Mouse (Mus musculus) stomach, embryonic 16.5 days (tissue): ENCODE data around the gene E130116L18Rik. TPM values are rescaled to one million over a fixed set of nuclear protein-coding genes. Genes with fewer than 3 reads are reported as not detected.

ENCODE experiments used
- ATAC-seq: fragments of 200-750 bp; cut with Nextera tagmentation; 2 replicates; pipeline ENCODE4 v1.8.0; 2017; ENCODE audit warnings: moderate number of reproducible peaks, moderate TSS enrichment; ENCODE audit not compliant: insufficient read depth, low FRiP score
- H3K27ac ChIP-seq: fragments of 300-500 bp; sonication (generic); 2 replicates; pipeline ENCODE4 v1.5.1; 2014; ENCODE audit warnings: low read length
- H3K27me3 ChIP-seq: fragments of 300-500 bp; sonication (generic); 2 replicates; pipeline ENCODE4 v1.6.1; 2014; ENCODE audit warnings: low read length, control low read depth, mixed read lengths; ENCODE audit not compliant: control insufficient read depth, insufficient read depth
- H3K36me3 ChIP-seq: fragments of 300-500 bp; sonication (generic); 2 replicates; pipeline ENCODE4 v1.6.1; 2014; ENCODE audit warnings: low read length; ENCODE audit not compliant: control insufficient read depth, insufficient read depth
- H3K4me1 ChIP-seq: fragments of 300-500 bp; sonication (generic); 2 replicates; pipeline ENCODE4 v1.6.1; 2014; ENCODE audit warnings: low read length, control low read depth, mixed read lengths; ENCODE audit not compliant: control insufficient read depth, insufficient read depth
- H3K4me2 ChIP-seq: fragments of 300-500 bp; sonication (generic); 2 replicates; pipeline ENCODE4 v1.6.1; 2014; ENCODE audit warnings: low read depth, low read length, mixed read lengths
- H3K4me3 ChIP-seq: fragments of 300-500 bp; sonication (generic); replicated peaks from 2 replicates; pipeline ENCODE4 v1.5.1; 2014; ENCODE audit warnings: mild to moderate bottlenecking, low read length
- H3K9ac ChIP-seq: fragments of 300-500 bp; sonication (generic); 2 replicates; pipeline ENCODE4 v1.6.1; 2014; ENCODE audit warnings: low read length
- H3K9me3 ChIP-seq: fragments of 300-500 bp; sonication (generic); replicated peaks from 2 replicates; pipeline ENCODE4 v1.6.1; 2016; ENCODE audit warnings: low read length, control low read depth; ENCODE audit not compliant: control insufficient read depth
- WGBS: fragments of 180-500 bp; shearing (Covaris S2); extraction: QIAGEN DNeasy Blood & Tissue Kit; methylation state at CpG from one replicate; pipeline ENCODE4 v1.1.7; 2014; 5-methylcytosine and 5-hydroxymethylcytosine counted together
- polyA plus RNA-seq: library from polyadenylated mRNA; unstranded; fragments of >200 nt; fragmentation: Nextera tagmentation; extraction: Ambion mirVana; gene quantifications from 2 replicates; pipeline ENCODE4 v1.2.1, GENCODE M21; 2015

The E130116L18Rik gene
- polyA plus RNA-seq, result not detected in 2 replicates

GRCm38 (mm10) chr5:25222752-25223702 is at the start of gene E130116L18Rik:
Gene E130116L18Rik (minus strand): TSS chr5:25223153.
- peak within 1 kb of the TSS; percentile 90 for H3K27ac ChIP-seq
- no peaks in the 10 kb centered on the region for H3K9me3 ChIP-seq
- H3K27me3 ChIP-seq, result no peaks in the 10 kb centered on the region
- peak within 1 kb of the TSS; percentile 94 for H3K9ac ChIP-seq
- peak within 1 kb of the TSS; percentile 69 for H3K4me3 ChIP-seq
- peaks cover 3% of the 10 kb centered on the region; the same call in 1 of the 2 replicates for H3K36me3 ChIP-seq
- 2% methylated on average over 72 of the region's 72 CpGs for WGBS
- peaks cover 5% of the 10 kb centered on the region; the same call in 1 of the 2 replicates for H3K4me1 ChIP-seq
- ATAC-seq, result peak; percentile 95
- H3K4me2 ChIP-seq, result peak within 1 kb of the TSS; percentile 66

- Histone ChIP-seq H3K4me2 (no peak overlapping the region), H3K9me3 (no peaks in the 10 kb centered on the region), H3K9ac (no peak overlapping the region), H3K4me3 (no peak overlapping the region), H3K4me1 (no peaks in the 10 kb centered on the region), H3K36me3 (peaks cover 15% of the 10 kb centered on the region), H3K27ac (no peak overlapping the region), H3K27me3 (no peaks in the 10 kb centered on the region)
- no peak for ATAC-seq
- WGBS, result 89% methylated on average over 4 of the region's 4 CpGs
Measured at GRCm38 (mm10) chr5:25268258-25268888, 45.4 kb upstream of the E130116L18Rik start.

GRCm38 (mm10) chr5:25262266-25262665 is 39.3 kb upstream of the E130116L18Rik start:
- Histone ChIP-seq H3K4me1 (no peaks in the 10 kb centered on the region), H3K9me3 (no peaks in the 10 kb centered on the region), H3K36me3 (peaks cover 20% of the 10 kb centered on the region), H3K27me3 (no peaks in the 10 kb centered on the region), H3K9ac (no peak overlapping the region), H3K4me2 (no peak overlapping the region), H3K4me3 (no peak overlapping the region), H3K27ac (no peak overlapping the region)
- WGBS, result 77% methylated on average over 7 of the region's 7 CpGs
- ATAC-seq, result no peak

- no peak overlapping the region for H3K27ac ChIP-seq
- H3K4me2 ChIP-seq, result no peak overlapping the region
- 80% methylated on average over 6 of the region's 6 CpGs for WGBS
- H3K27me3 ChIP-seq, result no peaks in the 10 kb centered on the region
- no peak overlapping the region for H3K4me3 ChIP-seq
- no peak overlapping the region for H3K9ac ChIP-seq
- no peaks in the 10 kb centered on the region for H3K9me3 ChIP-seq
- H3K4me1 ChIP-seq, result no peaks in the 10 kb centered on the region
- H3K36me3 ChIP-seq, result peaks cover 20% of the 10 kb centered on the region
- no peak for ATAC-seq
Measured at GRCm38 (mm10) chr5:25261452-25261851, 38.5 kb upstream of the E130116L18Rik start.

- H3K36me3 ChIP-seq, result peaks cover 18% of the 10 kb centered on the region
- H3K9me3 ChIP-seq, result no peaks in the 10 kb centered on the region
- H3K9ac ChIP-seq, result no peak overlapping the region
Measured at GRCm38 (mm10) chr5:25256686-25257085, 33.7 kb upstream of the E130116L18Rik start.

GRCm38 (mm10) chr5:25254491-25254890 is 31.5 kb upstream of the E130116L18Rik start:
- peaks cover 30% of the 10 kb centered on the region for H3K36me3 ChIP-seq
- H3K4me3 ChIP-seq, result no peak overlapping the region
- H3K9me3 ChIP-seq, result no peaks in the 10 kb centered on the region
- no peak overlapping the region for H3K27ac ChIP-seq
- ATAC-seq, result no peak
- H3K9ac ChIP-seq, result no peak overlapping the region
- 91% methylated on average over 4 of the region's 4 CpGs for WGBS
- H3K4me2 ChIP-seq, result no peak overlapping the region
- no peaks in the 10 kb centered on the region for H3K4me1 ChIP-seq
- H3K27me3 ChIP-seq, result no peaks in the 10 kb centered on the region

More at GRCm38 (mm10) chr5:25256686-25257085, 33.7 kb upstream of the E130116L18Rik start:
- H3K27ac ChIP-seq, result no peak overlapping the region
- no peaks in the 10 kb centered on the region for H3K27me3 ChIP-seq
- no peak overlapping the region for H3K4me3 ChIP-seq
- H3K4me1 ChIP-seq, result no peaks in the 10 kb centered on the region
- no peak overlapping the region for H3K4me2 ChIP-seq
- no peak for ATAC-seq
- 87% methylated on average over 2 of the region's 2 CpGs for WGBS

GRCm38 (mm10) chr5:25252825-25253544 is 30.0 kb upstream of the E130116L18Rik start:
- ATAC-seq, result peak; percentile 77
- Histone ChIP-seq H3K9me3 (no peaks in the 10 kb centered on the region), H3K4me2 (no peak overlapping the region), H3K36me3 (peaks cover 24% of the 10 kb centered on the region), H3K9ac (no peak overlapping the region), H3K27ac (peak overlapping the region; percentile 81), H3K4me1 (no peaks in the 10 kb centered on the region), H3K27me3 (no peaks in the 10 kb centered on the region), H3K4me3 (no peak overlapping the region)
- 66% methylated on average over 8 of the region's 8 CpGs for WGBS

- Histone ChIP-seq H3K36me3 (peaks cover 24% of the 10 kb centered on the region), H3K27ac (peak overlapping the region; percentile 81), H3K9ac (no peak overlapping the region), H3K4me3 (no peak overlapping the region), H3K4me1 (no peaks in the 10 kb centered on the region), H3K4me2 (no peak overlapping the region), H3K27me3 (no peaks in the 10 kb centered on the region), H3K9me3 (no peaks in the 10 kb centered on the region)
- peak; percentile 83 for ATAC-seq
- 60% methylated on average over 2 of the region's 2 CpGs for WGBS
Measured at GRCm38 (mm10) chr5:25252423-25252822, 29.5 kb upstream of the E130116L18Rik start.
